Mouse (Mus musculus) retina, postnatal 7 days (tissue): ENCODE measurements around the gene Lrp8.

ENCODE experiments used
- DNase-seq: peaks from one replicate; pipeline ENCODE4 v3.0.0-alpha.2; 2012; ENCODE audit warnings: low read depth, low spot score

Gene Lrp8

DNA sequence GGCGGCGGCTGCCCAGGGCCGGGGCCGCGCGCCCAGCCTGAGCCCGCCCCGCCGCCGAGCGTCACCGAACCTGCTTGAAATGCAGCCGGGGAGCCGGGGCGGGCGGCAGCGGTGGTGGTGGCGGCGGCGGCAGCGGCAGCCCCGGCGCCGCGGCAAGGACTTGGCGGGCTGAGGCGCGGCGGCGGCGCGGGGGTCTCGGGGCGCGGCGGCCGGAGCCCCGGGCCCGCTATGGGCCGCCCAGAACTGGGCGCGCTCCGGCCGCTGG, at the start of gene Lrp8:
Lrp8 (plus strand) TSS at position 77 of the 265 bp plus-strand sequence.
- no peak for DNase-seq

GRCm38 (mm10) chr4:107756222-107756621, 45.8 kb upstream of the Lrp8 start:
- DNase-seq: no peak

- DNase-seq: no peak
These were observed 44.3 kb upstream of the Lrp8 start for GRCm38 (mm10) chr4:107757487-107758470.

- DNase-seq: no peak
These were observed 43.1 kb upstream of the Lrp8 start for GRCm38 (mm10) chr4:107758938-107759337.

- no peak for DNase-seq
These were observed 39.1 kb upstream of the Lrp8 start for GRCm38 (mm10) chr4:107763001-107763400.

GRCm38 (mm10) chr4:107763598-107763997, 38.5 kb upstream of the Lrp8 start:
- no peak for DNase-seq

DNA sequence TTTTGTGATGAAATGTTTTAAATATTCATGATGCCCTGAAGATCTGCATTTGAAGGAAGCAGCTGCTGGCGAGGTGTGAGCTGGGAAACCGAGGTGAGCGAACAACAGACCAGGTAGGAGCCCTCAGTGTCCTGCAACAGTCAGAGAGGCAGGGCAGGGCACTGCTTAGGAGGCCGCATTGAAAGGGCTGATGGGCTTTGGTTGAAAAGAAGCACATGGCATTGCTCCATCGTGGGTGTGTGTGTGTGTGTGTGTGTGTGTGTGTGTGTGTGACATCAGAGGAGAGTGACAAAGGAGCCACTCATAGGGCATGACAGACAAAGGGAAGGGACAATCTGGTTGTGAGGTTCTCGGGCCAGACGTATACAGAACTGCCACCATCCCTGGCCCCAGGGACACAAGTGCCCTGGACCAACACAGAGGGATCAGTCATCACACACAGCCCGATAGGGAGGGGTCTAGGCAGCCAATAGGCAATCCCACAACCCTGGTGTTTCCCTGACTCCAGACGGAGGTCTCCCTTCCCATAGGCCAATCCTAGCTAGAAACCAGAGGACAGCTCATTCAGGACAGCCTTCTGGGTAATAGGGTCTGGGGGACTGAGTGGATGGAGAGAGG, 36.8 kb upstream of the Lrp8 start:
- no peak for DNase-seq

DNA sequence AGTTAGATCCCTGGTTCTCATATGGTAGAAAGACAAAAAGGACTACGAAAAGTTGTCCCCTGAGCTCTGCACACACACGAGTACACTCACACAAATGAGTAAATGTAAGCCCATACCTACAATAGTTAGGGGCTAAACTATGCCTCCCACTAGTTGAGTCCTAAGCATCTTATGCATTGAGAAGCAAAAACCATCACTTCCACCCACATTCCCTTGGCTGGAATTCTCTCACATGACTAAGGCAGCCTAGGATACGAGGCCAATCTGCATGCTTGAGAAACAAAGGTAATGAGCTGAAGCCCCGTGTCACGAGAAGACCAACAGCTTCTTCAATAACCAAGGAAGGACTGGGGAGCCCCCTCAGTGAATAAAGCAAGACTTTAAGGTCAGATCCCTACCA, 35.9 kb upstream of the Lrp8 start:
- DNase-seq: no peak

GRCm38 (mm10) chr4:107772122-107772825, 29.8 kb upstream of the Lrp8 start:
- no peak for DNase-seq

- DNase-seq: no peak
These were observed 27.2 kb upstream of the Lrp8 start for GRCm38 (mm10) chr4:107774868-107775267.

- DNase-seq: no peak
These were observed 26.4 kb upstream of the Lrp8 start for GRCm38 (mm10) chr4:107775672-107776071.

- DNase-seq: no peak
These were observed 24.9 kb upstream of the Lrp8 start for GRCm38 (mm10) chr4:107776990-107777673.

- DNase-seq: no peak
These were observed 18.5 kb upstream of the Lrp8 start for GRCm38 (mm10) chr4:107783541-107783940.

- no peak for DNase-seq
These were observed 13.2 kb upstream of the Lrp8 start for GRCm38 (mm10) chr4:107788841-107789240.

GRCm38 (mm10) chr4:107800801-107801200, 1.3 kb upstream of the Lrp8 start:
- no peak for DNase-seq

DNA sequence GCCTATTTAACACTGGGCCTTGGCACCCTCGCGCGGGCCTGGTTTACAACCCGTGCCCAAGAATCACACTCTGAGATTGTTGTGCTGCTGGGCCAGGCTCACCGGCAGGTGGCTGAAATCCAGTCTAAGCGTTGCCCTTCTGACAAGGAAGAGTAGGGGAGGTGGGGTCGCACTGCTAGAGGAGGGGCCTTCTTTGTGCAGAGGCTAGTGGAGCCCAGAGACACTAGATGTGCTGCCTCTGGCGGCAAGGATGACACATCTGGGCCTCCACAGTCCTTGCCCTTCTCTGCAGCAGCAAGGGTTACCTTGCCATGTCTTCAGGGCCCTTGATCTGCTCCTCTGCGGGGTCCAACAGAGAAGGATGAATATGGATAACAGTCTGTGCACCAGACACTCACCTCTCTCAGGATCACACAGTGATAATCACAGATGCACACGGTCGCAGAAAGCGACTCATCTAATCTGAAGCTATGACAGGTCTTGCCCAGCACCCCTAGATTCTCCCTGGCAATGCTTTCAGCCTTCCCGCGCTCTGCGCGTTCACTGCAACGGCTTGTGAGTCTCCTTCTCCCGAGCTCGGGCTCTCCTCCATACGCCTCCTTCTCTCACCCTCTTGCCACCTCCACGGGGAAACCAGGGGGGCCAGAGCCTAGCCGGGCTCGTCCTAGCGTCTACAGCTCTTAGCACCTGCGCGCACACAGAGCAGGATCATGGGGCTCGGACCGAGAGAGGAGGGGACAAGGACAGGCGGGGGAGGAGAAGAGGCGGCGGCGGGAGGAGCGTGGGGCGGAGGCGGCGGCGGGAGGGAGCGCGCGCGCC, 486 bp upstream of the Lrp8 start:
- DNase-seq: peak; percentile 75

DNA sequence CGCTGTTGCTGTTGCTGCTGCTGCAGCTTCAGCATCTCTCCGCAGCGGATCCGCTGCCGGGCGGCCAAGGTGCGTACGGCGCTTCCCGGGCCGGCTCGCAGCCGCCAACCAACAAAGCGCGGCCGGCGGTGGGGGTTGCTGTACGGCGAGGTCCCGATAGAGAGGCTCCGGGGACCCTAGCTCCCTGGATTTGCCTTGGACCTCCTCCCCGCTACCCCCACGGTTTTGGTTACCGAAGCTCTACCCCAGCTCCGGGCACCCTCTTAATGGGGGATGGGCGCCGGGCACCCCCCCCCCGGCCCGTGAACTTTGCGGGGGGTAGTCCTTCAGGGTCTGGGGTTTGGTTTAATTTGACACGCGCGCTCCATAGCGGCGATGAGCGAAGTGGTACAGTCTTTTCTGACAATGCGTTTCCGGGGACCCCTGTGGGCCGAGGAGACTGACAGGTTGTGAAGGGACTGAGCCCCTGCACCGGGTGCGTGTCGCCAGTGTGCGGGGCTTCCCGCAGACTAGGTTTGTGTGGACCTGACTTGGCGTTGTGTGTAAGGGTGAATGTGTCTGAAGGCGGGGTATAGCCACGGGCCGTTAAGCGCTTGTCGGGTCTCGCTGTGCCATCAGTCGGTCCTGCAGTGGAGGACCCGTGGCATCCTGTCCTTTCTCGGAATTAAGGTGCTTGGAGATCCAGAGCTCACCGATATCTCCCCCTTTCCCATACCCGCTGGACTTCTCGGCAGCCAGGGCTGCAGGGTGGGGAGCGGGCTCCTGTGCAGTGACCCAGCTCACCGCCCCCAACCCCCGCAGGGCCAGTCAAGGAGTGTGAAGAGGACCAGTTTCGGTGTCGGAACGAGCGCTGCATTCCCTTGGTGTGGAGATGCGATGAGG, 630 bp downstream of the Lrp8 start:
- DNase-seq: no peak

DNA sequence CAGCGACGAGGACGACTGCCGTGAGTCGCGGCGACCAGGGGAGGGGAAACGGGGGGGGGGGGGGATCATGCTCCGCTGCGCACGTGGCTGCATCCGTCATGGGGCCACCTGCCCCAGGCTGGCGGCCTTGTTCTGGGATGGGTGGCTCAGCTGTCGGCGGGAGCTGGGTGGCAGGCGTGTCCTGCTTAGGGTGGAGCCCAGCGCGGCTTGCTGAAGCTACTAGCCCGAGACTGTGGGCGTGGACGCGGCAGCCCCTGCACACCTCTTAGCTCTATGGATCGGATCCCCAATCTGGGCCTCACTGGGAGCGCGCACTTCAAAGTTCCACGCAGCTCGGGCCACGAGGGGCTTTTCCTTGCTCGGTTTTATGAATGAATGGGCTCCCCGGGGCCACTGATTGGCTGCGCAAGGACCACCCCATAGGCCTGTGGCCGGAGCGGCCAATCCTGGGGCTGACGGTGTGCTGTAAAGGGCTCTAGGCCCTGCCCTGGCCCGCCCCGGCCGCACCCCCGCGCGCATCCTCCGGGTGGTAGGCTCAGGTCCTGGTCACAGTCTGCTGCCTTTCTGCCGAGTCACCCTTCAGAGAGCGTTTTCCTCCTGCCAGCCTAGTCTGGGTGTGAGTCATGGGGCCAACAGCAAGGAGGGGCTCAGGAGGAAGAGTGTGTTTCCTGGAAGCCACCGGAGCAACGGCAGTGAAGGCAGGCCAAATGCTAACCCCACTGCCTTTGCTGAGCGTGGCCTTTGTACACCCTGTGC, 1.5 kb downstream of the Lrp8 start:
- peak; percentile 60 for DNase-seq

DNA sequence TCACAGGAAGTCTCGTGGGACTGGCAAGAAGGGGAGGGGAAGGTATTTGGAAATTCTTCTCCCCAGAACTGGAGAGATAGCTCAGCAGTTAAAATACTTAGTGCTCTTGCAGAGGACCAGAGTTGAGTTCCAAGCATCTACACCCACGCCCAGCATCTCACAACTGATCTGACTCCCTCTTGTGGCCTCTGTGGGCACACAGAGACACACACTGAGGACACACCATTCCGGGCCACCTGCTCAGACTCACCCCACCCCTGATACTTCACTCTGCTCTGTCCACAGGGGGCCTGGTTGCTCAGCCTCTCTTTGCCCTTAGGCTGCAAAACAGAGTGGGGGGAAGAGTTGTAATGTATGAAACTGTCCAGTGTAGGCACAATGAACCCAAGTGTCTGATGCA, 3.4 kb downstream of the Lrp8 start:
- no peak for DNase-seq
